ENCODE assay signal across 10 mouse cellular contexts in genomic region chr3:4763076-4763475, GRCm38 (mm10).
"Had no signal": no experiment of that assay in that cellular context is flagged by ENCODE, and none has a peak within 500 bp of the region (broad histone marks: within the 10 kb centered on the region; RNA-seq: fewer than 3 reads in every experiment).

No protein-coding gene starts in this region.

- DNase-seq: kidney, adult 2 months; kidney, postnatal 14 days; kidney, postnatal 4 days; layer of hippocampus, postnatal 36 days; liver, embryonic 13.5 days; lung, adult 2 months; lung, postnatal 14 days; lung, postnatal 4 days; midbrain, embryonic 14.5 days; thymus, postnatal 36 days had no signal
